Mouse (Mus musculus): ENCODE measurements at regions not wholly inside any gene's neighbourhood (a gene's known extent, or its start where the extent isn't known, plus 50 kb on each side); places are given as distances from the start of the nearest gene placed in this dataset.
A peak's percentile ranks its signal among the peaks of the same experiment; 100 is the strongest.

DNA sequence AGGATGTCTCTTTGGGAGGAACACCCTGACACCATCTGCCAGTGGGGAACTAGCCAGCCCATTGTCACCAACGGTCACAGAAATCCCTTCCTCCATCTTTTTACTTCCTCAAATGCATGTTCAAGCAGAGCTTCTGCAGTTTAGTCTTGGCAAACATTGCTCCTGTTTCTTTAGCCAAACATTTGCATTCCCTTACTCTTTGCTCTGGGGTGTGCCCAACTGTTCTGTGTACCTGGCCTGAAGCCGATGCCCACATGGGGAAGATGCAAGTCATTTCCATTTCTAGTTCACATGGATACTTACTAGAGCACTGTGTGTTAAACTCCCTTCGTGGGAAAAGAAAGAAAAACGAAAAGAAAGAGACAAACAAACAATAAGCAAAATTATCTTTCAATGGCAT is 386.7 kb upstream of the Btbd3 start:
- H3K27ac ChIP-seq (ENCODE audit: insufficient read depth, low read length): no peak overlapping the region
- TF ChIP-seq CTCF (IDR thresholded peaks at IDR 0.05; ENCODE audit: borderline replicate concordance, insufficient read depth, low read depth, low read length) (no peak), POLR2A (IDR thresholded peaks at IDR 0.05; ENCODE audit: borderline replicate concordance, insufficient read depth, low read length) (no peak)
- 54% methylated on average over 4 of the region's 4 CpGs for WGBS
- DNase-seq: peak in 1 of 2 experiments; percentile 3
- H3K4me3 ChIP-seq (replicated peaks; ENCODE audit: insufficient read depth, low read depth, low read length): no peak overlapping the region
- H3K4me1 ChIP-seq (ENCODE audit: control insufficient read depth, insufficient read depth, low read length): no peaks in the 10 kb centered on the region
- no peaks in the 10 kb centered on the region for H3K27me3 ChIP-seq (ENCODE audit: control insufficient read depth, insufficient read depth, low read length)

DNA sequence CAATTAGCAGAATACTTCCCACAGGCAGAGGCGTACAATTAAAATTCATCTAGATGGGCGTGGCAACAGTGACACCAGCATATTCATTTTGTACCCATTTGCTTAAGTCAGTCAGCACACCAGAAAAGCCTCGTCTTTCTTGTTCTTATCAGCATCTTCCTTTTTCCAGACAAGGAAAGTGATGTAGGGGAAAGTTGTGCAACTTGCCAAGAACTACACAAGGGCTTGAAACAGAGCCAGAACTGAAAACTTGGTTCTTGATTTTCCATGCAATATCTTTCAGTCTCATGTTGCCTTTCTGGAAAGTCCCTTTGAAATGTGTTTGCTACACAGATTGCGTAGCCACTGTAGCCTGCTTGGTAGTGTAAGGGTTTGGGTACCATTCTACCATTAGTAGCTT is 401.9 kb upstream of the Btbd3 start:
- no peak overlapping the region for H3K27ac ChIP-seq (ENCODE audit: insufficient read depth, low read length)
- no peak for DNase-seq
- WGBS: 65% methylated on average over 4 of the region's 4 CpGs

DNA sequence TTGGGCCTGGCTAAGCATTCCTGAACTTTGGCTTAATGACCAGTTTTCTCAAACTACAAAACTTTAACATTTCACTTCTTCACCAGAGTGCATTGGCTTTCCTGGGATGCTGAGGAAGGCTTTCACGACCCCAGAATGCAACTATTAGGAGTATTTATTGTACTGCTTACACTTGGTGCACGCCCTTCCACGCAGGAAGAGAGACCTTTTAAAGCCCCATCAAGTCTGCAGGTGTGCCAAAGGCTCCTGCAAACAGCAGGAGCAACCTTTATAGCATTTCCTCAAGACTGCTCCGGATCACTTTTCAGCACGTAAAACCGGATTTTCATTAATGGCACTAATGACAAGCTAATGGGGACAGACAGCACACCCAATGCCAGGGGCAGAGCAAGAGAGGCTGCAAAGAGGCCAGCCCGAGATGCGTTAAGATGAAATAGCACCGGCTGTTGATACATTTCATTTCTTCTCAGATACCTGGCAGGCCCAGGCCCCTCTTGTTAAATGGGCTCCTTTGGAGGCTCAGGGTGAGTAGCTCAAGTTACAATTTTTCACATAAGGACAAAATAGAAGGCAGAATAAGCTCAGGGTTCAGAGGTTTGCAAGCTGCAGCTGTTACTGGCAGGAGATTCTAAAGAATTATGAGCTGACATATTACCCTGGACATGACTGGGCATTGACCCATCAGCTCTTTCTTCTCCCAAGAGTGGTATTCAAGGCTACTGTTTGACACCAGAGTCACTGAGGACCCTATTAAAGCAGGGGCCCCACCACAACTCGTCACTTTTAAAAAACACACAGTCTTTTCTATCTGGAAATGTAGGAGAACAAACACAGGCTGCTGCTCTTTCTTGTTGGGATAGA is 402.7 kb upstream of the Btbd3 start:
- no peak for DNase-seq
- H3K4me3 ChIP-seq (replicated peaks; ENCODE audit: insufficient read depth, low read depth, low read length): no peak overlapping the region

More for the DNA sequence above, 401.9 kb upstream of the Btbd3 start:
- Histone ChIP-seq H3K4me3 (replicated peaks; ENCODE audit: insufficient read depth, low read depth, low read length) (no peak overlapping the region), H3K27me3 (ENCODE audit: control insufficient read depth, insufficient read depth, low read length) (no peaks in the 10 kb centered on the region; the same call in 1 of the 2 replicates), H3K4me1 (ENCODE audit: control insufficient read depth, insufficient read depth, low read length) (no peaks in the 10 kb centered on the region)
- TF ChIP-seq CTCF (IDR thresholded peaks at IDR 0.05; ENCODE audit: borderline replicate concordance, insufficient read depth, low read depth, low read length) (no peak), POLR2A (IDR thresholded peaks at IDR 0.05; ENCODE audit: borderline replicate concordance, insufficient read depth, low read length) (no peak)

DNA sequence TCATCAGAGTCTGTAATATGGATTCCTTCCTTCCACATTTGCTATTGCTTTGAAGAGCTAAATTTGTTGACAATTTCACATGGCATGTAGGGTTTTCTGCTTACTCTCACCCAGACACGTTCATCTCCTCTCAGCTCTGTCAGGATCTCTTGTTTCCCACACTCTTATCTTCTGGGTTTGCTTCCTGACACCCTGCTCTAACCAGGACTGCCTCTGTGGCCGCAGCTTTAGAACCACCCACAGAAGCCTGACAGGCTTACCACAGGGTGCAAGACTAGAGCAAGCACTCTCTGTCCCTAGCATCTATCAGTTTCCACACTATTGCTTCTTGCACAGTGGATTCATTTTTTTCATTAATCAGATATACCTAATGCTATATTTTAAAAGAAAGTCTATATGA is 408.5 kb upstream of the Btbd3 start:
- TF ChIP-seq POLR2A (IDR thresholded peaks at IDR 0.05; ENCODE audit: borderline replicate concordance, insufficient read depth, low read length) (no peak), CTCF (IDR thresholded peaks at IDR 0.05; ENCODE audit: borderline replicate concordance, insufficient read depth, low read depth, low read length) (no peak)
- H3K4me3 ChIP-seq (replicated peaks; ENCODE audit: insufficient read depth, low read depth, low read length): no peak overlapping the region
- no peak overlapping the region for H3K27ac ChIP-seq (ENCODE audit: insufficient read depth, low read length)
- WGBS: 65% methylated on average over 2 of the region's 2 CpGs
- H3K4me1 ChIP-seq (ENCODE audit: control insufficient read depth, insufficient read depth, low read length): no peaks in the 10 kb centered on the region
- no peaks in the 10 kb centered on the region for H3K27me3 ChIP-seq (ENCODE audit: control insufficient read depth, insufficient read depth, low read length)
- no peak for DNase-seq

More for the DNA sequence above, 402.7 kb upstream of the Btbd3 start:
- Histone ChIP-seq H3K27me3 (ENCODE audit: control insufficient read depth, insufficient read depth, low read length) (no peaks in the 10 kb centered on the region; the same call in 1 of the 2 replicates), H3K27ac (ENCODE audit: insufficient read depth, low read length) (no peak overlapping the region), H3K4me1 (ENCODE audit: control insufficient read depth, insufficient read depth, low read length) (no peaks in the 10 kb centered on the region)
- TF ChIP-seq POLR2A (IDR thresholded peaks at IDR 0.05; ENCODE audit: borderline replicate concordance, insufficient read depth, low read length) (no peak), CTCF (IDR thresholded peaks at IDR 0.05; ENCODE audit: borderline replicate concordance, insufficient read depth, low read depth, low read length) (no peak)
- WGBS: 69% methylated on average over 10 of the region's 10 CpGs

DNA sequence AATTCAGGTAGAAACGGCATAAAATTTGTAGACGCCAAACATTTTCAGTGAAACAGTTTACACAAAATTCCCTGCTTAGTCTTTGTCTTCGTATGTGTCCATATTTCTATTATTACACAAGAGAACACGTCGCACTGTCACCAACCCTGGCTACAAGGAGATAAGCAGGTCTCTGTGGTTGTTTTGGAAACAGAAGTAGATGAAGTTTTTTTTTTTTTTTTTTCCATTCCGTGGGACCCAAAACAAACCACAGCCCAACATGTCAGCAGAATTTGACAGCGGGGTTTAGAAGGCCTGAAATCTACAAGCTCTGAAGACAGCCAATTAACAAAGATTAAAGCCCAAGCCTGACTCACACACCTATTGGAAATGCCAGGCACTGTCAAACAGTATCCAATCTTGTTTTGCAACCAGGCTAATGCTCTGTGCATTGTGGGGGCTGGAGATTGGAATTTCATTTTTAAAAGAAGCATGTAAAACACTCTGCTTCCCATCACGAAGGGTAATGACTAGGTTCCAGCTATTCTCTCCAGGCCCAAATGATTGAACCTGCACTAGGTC is 428.5 kb upstream of the Btbd3 start:
- no peak overlapping the region for H3K27ac ChIP-seq (ENCODE audit: insufficient read depth, low read length)
- no peak for TF ChIP-seq POLR2A (IDR thresholded peaks at IDR 0.05; ENCODE audit: borderline replicate concordance, insufficient read depth, low read length)
- no peak for TF ChIP-seq CTCF (IDR thresholded peaks at IDR 0.05; ENCODE audit: borderline replicate concordance, insufficient read depth, low read depth, low read length)
- no peak for DNase-seq
- H3K27me3 ChIP-seq (ENCODE audit: control insufficient read depth, insufficient read depth, low read length): no peaks in the 10 kb centered on the region
- no peak overlapping the region for H3K4me3 ChIP-seq (replicated peaks; ENCODE audit: insufficient read depth, low read depth, low read length)
- H3K4me1 ChIP-seq (ENCODE audit: control insufficient read depth, insufficient read depth, low read length): no peaks in the 10 kb centered on the region
- 86% methylated on average over 8 of the region's 8 CpGs for WGBS

DNA sequence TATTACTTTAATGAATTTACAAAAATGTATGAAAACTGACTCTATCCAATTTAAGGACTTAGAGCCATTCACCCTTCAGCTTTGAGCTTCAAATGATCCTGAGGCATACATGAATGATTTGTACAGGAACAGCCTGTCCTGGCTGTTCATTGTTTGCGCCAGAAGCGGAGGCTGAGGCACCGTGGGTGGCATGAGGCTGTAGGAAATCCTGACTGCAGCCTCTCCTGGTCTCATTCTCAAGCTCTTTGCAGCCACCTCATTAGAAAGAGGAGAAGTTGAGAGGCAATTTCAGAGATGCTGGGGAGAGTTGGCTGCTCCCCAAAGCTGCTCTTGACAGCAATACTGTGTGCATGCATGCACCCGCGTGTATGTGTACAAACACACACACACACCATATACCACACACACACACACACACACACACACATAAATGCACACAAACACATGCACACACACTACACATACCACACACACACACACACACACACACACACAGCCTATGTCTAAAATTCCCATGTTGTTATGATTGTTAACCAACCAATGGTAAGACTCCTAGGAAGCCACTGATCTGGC is 434.9 kb upstream of the Btbd3 start:
- no peak for DNase-seq
- no peak overlapping the region for H3K27ac ChIP-seq (ENCODE audit: insufficient read depth, low read length)
- 37% methylated on average over 5 of the region's 5 CpGs for WGBS
- no peaks in the 10 kb centered on the region for H3K27me3 ChIP-seq (ENCODE audit: control insufficient read depth, insufficient read depth, low read length)
- TF ChIP-seq CTCF (IDR thresholded peaks at IDR 0.05; ENCODE audit: borderline replicate concordance, insufficient read depth, low read depth, low read length): no peak
- no peak for TF ChIP-seq POLR2A (IDR thresholded peaks at IDR 0.05; ENCODE audit: borderline replicate concordance, insufficient read depth, low read length)
- H3K4me1 ChIP-seq (ENCODE audit: control insufficient read depth, insufficient read depth, low read length): no peaks in the 10 kb centered on the region
- H3K4me3 ChIP-seq (replicated peaks; ENCODE audit: insufficient read depth, low read depth, low read length): no peak overlapping the region

DNA sequence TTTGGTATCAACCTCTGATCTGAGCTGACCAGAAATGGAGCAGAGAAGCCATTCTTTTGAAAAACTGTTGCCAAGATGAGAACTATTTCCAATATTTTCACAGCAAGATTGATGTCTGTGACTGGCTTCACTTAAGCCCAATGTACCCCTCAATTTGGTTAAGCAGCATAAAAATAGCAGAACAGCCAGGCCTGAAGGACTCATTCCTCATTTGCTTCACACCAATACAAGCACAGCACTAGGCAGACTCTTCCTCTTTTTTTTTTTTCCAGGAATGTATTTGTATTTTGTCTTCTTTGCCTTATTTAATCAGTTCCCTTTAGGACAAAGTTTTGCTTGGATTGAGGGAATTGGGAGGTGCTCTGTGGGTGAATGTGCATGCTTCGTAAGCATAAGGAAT is 441.4 kb upstream of the Btbd3 start:
- no peaks in the 10 kb centered on the region for H3K27me3 ChIP-seq (ENCODE audit: control insufficient read depth, insufficient read depth, low read length)
- H3K27ac ChIP-seq (ENCODE audit: insufficient read depth, low read length): no peak overlapping the region
- H3K4me1 ChIP-seq (ENCODE audit: control insufficient read depth, insufficient read depth, low read length): no peaks in the 10 kb centered on the region
- no peak overlapping the region for H3K4me3 ChIP-seq (replicated peaks; ENCODE audit: insufficient read depth, low read depth, low read length)
- TF ChIP-seq POLR2A (IDR thresholded peaks at IDR 0.05; ENCODE audit: borderline replicate concordance, insufficient read depth, low read length): no peak
- no peak for TF ChIP-seq CTCF (IDR thresholded peaks at IDR 0.05; ENCODE audit: borderline replicate concordance, insufficient read depth, low read depth, low read length)
- DNase-seq: no peak
- WGBS: 96% methylated on average over 1 of the region's 1 CpGs

Data from cerebellum, adult 2 months (tissue).